ENCODE assay signal across 18 mouse cellular contexts in genomic region chr6:92290826-92291225, GRCm38 (mm10). TPM values are rescaled to one million over a fixed set of nuclear protein-coding genes. Genes with fewer than 3 reads are reported as not detected.
"Had no signal": no experiment of that assay in that cellular context is flagged by ENCODE, and none has a peak within 500 bp of the region (broad histone marks: within the 10 kb centered on the region; RNA-seq: fewer than 3 reads in every experiment).

No protein-coding gene starts in this region.

- H3K9me3 ChIP-seq: limb, embryonic 15.5 days; midbrain, embryonic 10.5 days; neural tube, embryonic 15.5 days had no signal

- H3K4me1 ChIP-seq: limb, embryonic 15.5 days; midbrain, embryonic 10.5 days had no signal

- H3K9ac ChIP-seq: limb, embryonic 15.5 days; liver, embryonic 14.5 days; lung, embryonic 14.5 days; neural tube, embryonic 15.5 days had no signal

- H3K4me2 ChIP-seq: limb, embryonic 15.5 days; lung, embryonic 14.5 days; neural tube, embryonic 15.5 days had no signal

- H3K27ac ChIP-seq: kidney, postnatal 0 days; limb, embryonic 15.5 days; liver, embryonic 14.5 days; midbrain, embryonic 10.5 days; neural tube, embryonic 15.5 days had no signal

- H3K36me3 ChIP-seq: limb, embryonic 15.5 days; midbrain, embryonic 10.5 days; neural tube, embryonic 15.5 days had no signal

- H3K4me3 ChIP-seq: limb, embryonic 15.5 days; midbrain, embryonic 10.5 days; myocyte; neural tube, embryonic 15.5 days had no signal

- H3K27me3 ChIP-seq: limb, embryonic 15.5 days; neural tube, embryonic 15.5 days had no signal

- DNase-seq: kidney, postnatal 36 days; layer of hippocampus, adult 9-11 months; layer of hippocampus, postnatal 36 days; lung, embryonic 14.5 days; lung, postnatal 10 days; lung, postnatal 4 days; midbrain, embryonic 14.5 days; right cerebral cortex, adult 18-20 months; thymus, adult 18-20 months; thymus, postnatal 14 days had no signal

RNA-seq across cellular contexts. Expression of gene Trh, which starts 46.4 kb away (rescaled TPM):
- total RNA-seq: megakaryocyte, adult 5-6 weeks had no signal
- polyA plus RNA-seq: limb, embryonic 11.5 days; limb, embryonic 15.5 days; myocyte had no signal
